Mouse (Mus musculus): Measurements from ENCODE around the gene Card6. TPM values are rescaled to one million over a fixed set of nuclear protein-coding genes. Genes with fewer than 3 reads are reported as not detected.
A peak's percentile ranks its signal among the peaks of the same experiment; 100 is the strongest.

Gene Card6
- total RNA-seq, 2 experiments from 2014 or later = 2.2 TPM

- no peak for DNase-seq
- intact Hi-C loops (cut with DNase I) = no loop called here
Observed at GRCm38 (mm10) chr15:5095534-5096301, 12.6 kb downstream of the Card6 start.

- intact Hi-C loops (cut with DNase I) = no loop called here
- DNase-seq = no peak
Observed at GRCm38 (mm10) chr15:5090131-5090530, 18.2 kb downstream of the Card6 start.

- intact Hi-C loops (cut with DNase I) = loop anchor here (5.0 kb wide), 1 partner anchor 1118 kb away; no protein-coding TSS in a partner anchor
- DNase-seq = no peak
Observed at GRCm38 (mm10) chr15:5088850-5089608, 19.3 kb downstream of the Card6 start.

GRCm38 (mm10) chr15:5086162-5086561, 22.2 kb downstream of the Card6 start:
- DNase-seq = no peak
- intact Hi-C loops (cut with DNase I) = loop anchor here (5.0 kb wide), 1 partner anchor 1121 kb away; no protein-coding TSS in a partner anchor

GRCm38 (mm10) chr15:5081235-5081634, 27.1 kb downstream of the Card6 start:
- intact Hi-C loops (cut with DNase I) = no loop called here
- DNase-seq = no peak

GRCm38 (mm10) chr15:5068801-5069518, 39.4 kb downstream of the Card6 start:
- intact Hi-C loops (cut with DNase I) = no loop called here
- peak in 1 of 2 experiments; percentile 8 for DNase-seq

- no peak for DNase-seq
Observed at GRCm38 (mm10) chr15:5063635-5064034, 44.7 kb downstream of the Card6 start, which contains the start of gene C7. C7 (minus strand) TSS chr15:5063740.

More at GRCm38 (mm10) chr15:5063635-5064034, 44.7 kb downstream of the Card6 start, which contains the start of gene C7:
- intact Hi-C loops (cut with DNase I) = no loop called here

Other genes starting within 250 kb of the Card6 start
- not detected for gene Mroh2b, start 209.8 kb downstream of the Card6 start, total RNA-seq (2021)
- 1 to 10 TPM in 1 of 2 experiments, under 1 TPM in 1; 0.94 to 2.6 TPM for gene C7, start 44.8 kb downstream of the Card6 start, total RNA-seq (2021)
- gene Rpl37, start 8.1 kb upstream of the Card6 start, total RNA-seq (2021) = 100 to 1,000 TPM; 140 to 189 TPM
- gene Prkaa1, start 35.3 kb upstream of the Card6 start, total RNA-seq (2021) = 1 to 10 TPM; 9.0 to 9.4 TPM
- 10 to 100 TPM; 43.7 to 48.9 TPM for gene Ttc33, start 77.0 kb upstream of the Card6 start, total RNA-seq (2021)
- gene Ptger4, start 135.6 kb upstream of the Card6 start, total RNA-seq (2021) = 1 to 10 TPM; 1.1 to 2.2 TPM